Mouse (Mus musculus): ENCODE results near the gene Klhl21.

The Klhl21 gene

GRCm38 (mm10) chr4:151995371-151996172 lies 13.0 kb upstream of the Klhl21 start:
- DNase-seq (ENCODE audit: low spot score): peak; percentile 35

GRCm38 (mm10) chr4:151996173-151996950 lies 12.2 kb upstream of the Klhl21 start, which contains the start of gene Phf13:
Gene Phf13 (minus strand): TSS chr4:151996258.
- peak; percentile 99 for DNase-seq (ENCODE audit: low spot score)

GRCm38 (mm10) chr4:151996951-151997222 lies 11.7 kb upstream of the Klhl21 start:
- DNase-seq (ENCODE audit: low spot score): no peak

GRCm38 (mm10) chr4:151997701-151998100 lies 10.9 kb upstream of the Klhl21 start:
- DNase-seq (ENCODE audit: low spot score): no peak

- no peak for DNase-seq (ENCODE audit: low spot score)
Observed at GRCm38 (mm10) chr4:151999481-151999880, 9.1 kb upstream of the Klhl21 start.

- no peak for DNase-seq (ENCODE audit: low spot score)
Observed at GRCm38 (mm10) chr4:152000906-152001305, 7.7 kb upstream of the Klhl21 start.

GRCm38 (mm10) chr4:152001335-152001734 lies 7.3 kb upstream of the Klhl21 start:
- DNase-seq (ENCODE audit: low spot score): no peak

- DNase-seq (ENCODE audit: low spot score): no peak
Observed at GRCm38 (mm10) chr4:152002063-152002462, 6.5 kb upstream of the Klhl21 start.

GRCm38 (mm10) chr4:152006137-152006536 lies 2.5 kb upstream of the Klhl21 start:
- DNase-seq (ENCODE audit: low spot score): no peak

GRCm38 (mm10) chr4:152006812-152007211 lies 1.8 kb upstream of the Klhl21 start:
- DNase-seq (ENCODE audit: low spot score): no peak

GRCm38 (mm10) chr4:152007481-152008147 lies 989 bp upstream of the Klhl21 start:
- DNase-seq (ENCODE audit: low spot score): no peak

- DNase-seq (ENCODE audit: low spot score): no peak
Observed at GRCm38 (mm10) chr4:152008148-152008500, 479 bp upstream of the Klhl21 start.

- peak; percentile 45 for DNase-seq (ENCODE audit: low spot score)
Observed at GRCm38 (mm10) chr4:152009076-152010051, 761 bp downstream of the Klhl21 start.

GRCm38 (mm10) chr4:152010091-152010706 lies 1.6 kb downstream of the Klhl21 start:
- peak; percentile 58 for DNase-seq (ENCODE audit: low spot score)

- DNase-seq (ENCODE audit: low spot score): no peak
Observed at GRCm38 (mm10) chr4:152010707-152011134, 2.1 kb downstream of the Klhl21 start.

- DNase-seq (ENCODE audit: low spot score): no peak
Observed at GRCm38 (mm10) chr4:152011171-152011760, 2.7 kb downstream of the Klhl21 start.

- DNase-seq (ENCODE audit: low spot score): no peak
Observed at GRCm38 (mm10) chr4:152012109-152012508, 3.5 kb downstream of the Klhl21 start.

GRCm38 (mm10) chr4:152013036-152013813 lies 4.6 kb downstream of the Klhl21 start:
- peak; percentile 63 for DNase-seq (ENCODE audit: low spot score)

GRCm38 (mm10) chr4:152019073-152019472 lies 10.5 kb downstream of the Klhl21 start:
- no peak for DNase-seq (ENCODE audit: low spot score)

GRCm38 (mm10) chr4:152020024-152020423 lies 11.4 kb downstream of the Klhl21 start:
- no peak for DNase-seq (ENCODE audit: low spot score)

Data from ovary, adult 18-20 months (tissue).